Mouse (Mus musculus): ENCODE data around the gene Gm20449.

- TF ChIP-seq ZNF384 (IDR thresholded peaks at IDR 0.05; ENCODE audit: low read depth, low read length) (no peak), CHD2 (IDR thresholded peaks at IDR 0.05; ENCODE audit: low read depth, low read length) (no peak), ZC3H11A (IDR thresholded peaks at IDR 0.05; ENCODE audit: borderline replicate concordance, low read depth, low read length) (no peak)
Observed at GRCm38 (mm10) chr7:41451864-41452263, 47.4 kb downstream of the Gm20449 start.
